Mouse (Mus musculus): ENCODE data around the gene Syt6.
A peak's percentile ranks its signal among the peaks of the same experiment; 100 is the strongest.

Syt6 gene

DNA sequence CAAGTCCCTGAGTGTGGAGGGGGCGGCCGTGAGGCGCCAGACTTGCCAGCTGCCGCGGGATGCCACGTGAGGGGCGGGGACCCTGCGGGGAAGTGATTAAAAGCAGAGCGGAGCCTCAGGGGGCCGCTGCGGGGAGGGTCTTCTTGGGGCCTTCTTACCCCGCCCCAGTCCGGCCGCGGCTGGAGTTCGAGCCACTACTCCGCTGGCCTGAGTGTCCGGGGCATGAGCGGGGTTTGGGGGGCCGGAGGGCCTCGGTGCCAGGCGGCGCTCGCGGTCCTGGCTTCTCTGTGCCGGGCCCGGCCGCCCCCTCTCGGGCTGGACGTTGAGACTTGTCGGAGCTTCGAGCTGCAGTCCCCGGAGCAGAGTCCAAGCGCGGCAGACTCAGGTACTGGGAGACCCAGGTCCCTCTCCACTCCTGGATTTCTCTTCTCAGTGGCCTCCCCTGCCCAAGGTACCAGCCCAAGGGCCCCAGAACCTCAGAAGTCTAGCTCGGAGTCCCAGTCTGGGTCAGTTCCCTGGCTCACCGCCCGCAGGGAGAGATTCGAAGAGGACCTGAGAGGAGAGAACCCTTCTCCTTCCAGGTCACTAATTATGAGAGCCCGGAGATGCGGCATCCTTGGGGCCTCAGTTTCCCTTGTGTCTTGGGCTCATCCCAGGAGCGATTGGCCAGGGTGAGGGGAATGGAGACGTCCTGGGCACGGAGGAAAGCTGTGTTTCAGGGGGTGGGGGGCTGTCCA is at the start of gene Syt6:
TSS of gene Syt6 (plus strand) at position 76 of the 737 bp plus-strand sequence.
- no peak for DNase-seq (ENCODE audit: low read depth, low spot score)

DNA sequence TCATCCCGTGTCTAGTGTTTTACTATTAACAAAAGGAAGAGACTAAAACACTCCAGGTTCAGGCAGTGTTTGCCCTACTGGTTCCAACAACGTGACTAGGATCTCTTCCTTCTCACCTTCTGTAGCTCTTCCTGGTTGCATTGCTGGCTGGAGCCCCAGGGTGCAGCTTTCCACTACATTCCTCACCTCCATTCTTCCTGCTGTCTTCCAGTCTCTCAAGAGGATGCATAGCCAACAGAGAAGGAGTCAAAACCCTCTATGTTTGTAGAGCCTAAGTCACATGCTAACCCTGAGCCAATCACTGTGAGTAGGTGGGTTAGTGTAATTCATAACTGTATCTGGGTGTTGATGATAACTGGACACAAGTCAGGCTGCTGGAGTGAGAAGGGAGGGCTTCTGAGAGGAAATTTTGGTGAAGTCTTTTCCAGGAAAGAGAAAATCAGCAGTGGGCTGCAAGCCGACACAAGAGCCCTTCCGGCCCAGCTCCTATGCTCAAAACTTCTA is 48.8 kb upstream of the Syt6 start:
- no peak for DNase-seq (ENCODE audit: low read depth, low spot score)

DNA sequence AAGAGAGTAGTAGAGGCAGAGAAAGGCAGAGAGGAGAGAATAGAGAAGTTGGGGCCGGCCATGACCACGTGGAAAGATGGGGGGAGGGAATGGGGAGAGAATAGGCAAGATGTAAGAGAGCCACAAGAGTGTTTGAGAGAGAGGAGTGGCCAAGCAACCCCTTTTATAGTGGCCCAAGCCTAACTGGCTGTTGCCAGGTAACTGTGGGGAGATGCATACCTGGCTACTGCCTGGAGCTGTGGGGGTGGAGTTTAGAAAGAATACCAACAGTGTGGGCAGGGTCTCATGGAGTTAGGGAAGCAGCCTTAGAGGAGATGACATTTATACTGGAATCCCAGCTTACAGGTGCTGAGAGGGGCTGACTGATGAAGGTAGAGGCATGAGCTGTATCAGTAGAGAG is 48.2 kb upstream of the Syt6 start:
- no peak for DNase-seq (ENCODE audit: low read depth, low spot score)

DNA sequence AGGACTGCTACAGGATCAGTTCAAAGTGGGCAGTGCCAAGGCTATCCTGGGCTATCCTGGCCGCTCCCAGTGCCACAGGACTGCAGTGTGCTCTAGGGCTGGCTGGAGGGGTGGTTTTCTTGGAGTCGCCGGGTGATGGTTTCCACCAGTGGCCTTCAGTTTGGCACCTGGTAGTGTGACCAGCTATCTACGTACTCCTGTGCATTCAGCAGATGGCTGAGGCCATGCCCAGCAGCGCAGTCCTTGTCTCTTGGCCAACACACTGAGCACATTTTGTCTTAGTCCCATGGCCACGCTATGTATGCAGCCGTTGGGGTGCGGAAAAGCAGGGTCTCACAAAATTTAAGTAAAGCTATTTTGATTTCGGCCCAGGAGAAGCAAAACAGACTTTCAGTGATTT is 41.0 kb upstream of the Syt6 start:
- no peak for DNase-seq (ENCODE audit: low read depth, low spot score)

DNA sequence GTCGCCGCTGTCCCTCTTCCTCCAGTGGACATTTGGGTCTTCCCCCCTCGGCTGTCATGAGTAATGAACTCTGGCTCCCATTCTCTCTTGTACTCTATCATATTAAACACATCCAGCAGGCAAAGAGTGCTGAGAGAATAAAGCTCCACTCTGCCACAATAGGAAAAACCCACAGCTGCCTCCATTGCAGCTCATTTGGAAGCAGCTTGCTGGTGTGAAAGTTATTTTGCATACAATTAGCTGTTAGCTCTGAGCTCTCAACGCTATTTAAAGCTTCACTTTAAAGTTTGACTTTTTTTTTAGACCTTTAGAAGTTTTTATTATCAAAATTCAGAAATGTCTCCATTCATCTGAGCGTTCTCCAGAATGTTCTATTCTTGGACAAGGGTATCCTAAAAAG is 39.8 kb upstream of the Syt6 start:
- no peak for DNase-seq (ENCODE audit: low read depth, low spot score)

DNA sequence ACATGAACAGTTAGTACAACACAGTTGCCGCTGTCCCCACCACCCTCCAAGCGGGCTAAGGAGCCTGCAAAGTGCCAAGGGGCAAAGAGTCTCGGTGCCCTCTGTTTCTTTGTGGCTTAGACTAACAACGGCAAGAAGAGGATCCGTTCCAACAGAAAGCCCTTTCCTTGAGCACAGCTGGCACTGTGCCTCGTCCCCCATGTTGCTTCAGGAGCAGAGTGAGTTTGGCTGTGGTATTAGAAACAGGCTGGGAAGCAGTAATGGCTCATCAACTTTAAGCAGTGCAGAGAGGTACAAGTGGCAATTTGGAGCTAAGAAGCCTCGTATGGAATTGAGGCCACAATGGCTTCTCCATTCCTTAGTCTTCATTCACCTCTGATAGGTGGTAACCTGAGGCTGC is 35.9 kb upstream of the Syt6 start:
- DNase-seq (ENCODE audit: low read depth, low spot score), result no peak

DNA sequence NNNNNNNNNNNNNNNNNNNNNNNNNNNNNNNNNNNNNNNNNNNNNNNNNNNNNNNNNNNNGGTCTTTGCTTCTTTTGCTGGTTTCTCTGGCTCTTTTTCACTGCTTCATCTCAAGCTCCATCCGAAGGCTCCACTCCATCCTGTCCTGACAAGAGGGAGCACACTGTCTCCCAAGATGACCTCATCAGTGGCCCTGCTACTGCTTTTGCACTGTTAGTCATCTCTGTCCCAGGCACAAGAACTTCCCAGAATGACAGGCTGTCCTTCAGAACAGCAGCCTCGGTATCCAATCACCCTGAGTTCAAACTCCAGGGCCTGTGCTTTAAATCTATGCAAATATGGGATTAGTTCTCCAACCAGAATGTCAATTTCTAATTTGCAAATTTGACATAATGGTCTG is 28.9 kb upstream of the Syt6 start:
- DNase-seq (ENCODE audit: low read depth, low spot score), result no peak

DNA sequence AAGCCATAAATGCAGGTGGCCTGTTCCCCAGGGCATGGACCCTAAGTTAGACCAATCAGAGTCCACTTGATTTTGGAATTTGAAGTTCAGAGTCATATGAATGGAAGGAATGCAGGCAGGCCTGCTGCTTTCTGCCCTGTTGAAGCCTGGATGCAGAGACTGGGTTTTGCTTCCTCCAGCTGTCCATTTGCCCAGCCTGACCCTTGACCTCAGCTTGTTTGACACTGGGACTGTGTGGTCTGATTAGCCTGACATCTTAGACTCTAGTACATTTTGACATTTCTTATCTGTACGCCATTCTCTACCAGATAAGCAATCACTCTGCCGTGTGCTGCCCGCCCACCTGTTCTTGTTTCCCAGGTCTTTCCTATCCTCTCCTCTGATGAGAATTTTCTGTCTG is 28.4 kb upstream of the Syt6 start:
- no peak for DNase-seq (ENCODE audit: low read depth, low spot score)

DNA sequence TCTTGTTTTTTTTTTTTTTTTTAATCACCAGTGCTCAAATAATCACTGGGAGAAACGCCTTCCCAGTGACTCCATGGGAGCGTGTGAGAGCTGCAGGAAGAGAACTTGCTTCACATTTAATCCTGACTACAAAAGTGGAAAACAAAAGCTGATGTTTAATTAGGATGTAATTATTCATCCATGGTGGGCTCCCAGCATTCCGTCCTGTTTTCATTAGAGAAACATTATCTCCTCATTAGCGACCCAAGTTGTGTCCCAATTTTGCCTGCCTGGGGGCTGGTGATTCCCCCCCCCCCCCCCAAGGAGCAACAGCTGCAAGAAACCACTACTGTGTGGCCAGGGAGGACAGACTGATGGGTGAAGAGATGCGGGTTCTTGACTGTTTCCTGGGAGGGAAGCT is 24.8 kb upstream of the Syt6 start:
- no peak for DNase-seq (ENCODE audit: low read depth, low spot score)

DNA sequence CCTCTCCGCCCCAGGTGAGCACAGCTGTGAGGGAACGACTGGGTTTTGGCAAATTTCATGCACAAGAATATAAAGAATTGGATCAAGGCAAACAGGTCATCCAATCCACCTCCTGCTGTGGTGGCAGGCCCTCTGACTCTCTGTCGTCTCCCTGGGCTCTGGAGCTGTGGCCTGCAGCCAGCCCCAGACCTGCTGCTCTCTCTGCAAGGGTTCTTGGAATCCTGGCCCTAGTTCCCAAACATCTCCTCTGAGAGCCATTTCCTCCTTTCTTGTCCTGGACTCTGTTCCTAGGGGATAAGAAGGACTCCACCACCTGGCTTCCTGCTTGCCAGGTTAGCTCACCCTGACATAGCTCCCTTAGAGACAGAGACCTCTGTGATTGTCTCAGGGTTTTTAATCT is 7.8 kb upstream of the Syt6 start:
- DNase-seq (ENCODE audit: low read depth, low spot score), result no peak

DNA sequence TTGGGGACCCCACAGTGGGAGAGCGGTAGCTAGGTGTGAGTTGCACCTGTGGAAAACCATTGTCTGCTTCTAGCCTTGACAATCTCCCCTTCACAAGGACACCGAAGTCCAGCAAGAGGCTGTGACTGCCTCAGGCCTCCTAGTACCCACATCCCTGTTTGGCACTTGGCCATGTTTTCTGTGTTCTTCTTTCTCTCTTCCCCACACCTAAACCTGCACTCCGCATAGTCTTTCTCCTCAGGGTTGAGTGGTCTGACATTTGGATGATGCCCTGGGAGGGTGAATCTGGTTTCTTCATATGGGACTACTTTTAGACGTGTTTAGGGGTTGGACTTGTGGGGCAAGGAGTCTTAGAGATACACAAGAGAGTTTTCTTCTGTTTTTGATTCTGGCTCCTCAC is 2.5 kb upstream of the Syt6 start:
- DNase-seq (ENCODE audit: low read depth, low spot score), result no peak

DNA sequence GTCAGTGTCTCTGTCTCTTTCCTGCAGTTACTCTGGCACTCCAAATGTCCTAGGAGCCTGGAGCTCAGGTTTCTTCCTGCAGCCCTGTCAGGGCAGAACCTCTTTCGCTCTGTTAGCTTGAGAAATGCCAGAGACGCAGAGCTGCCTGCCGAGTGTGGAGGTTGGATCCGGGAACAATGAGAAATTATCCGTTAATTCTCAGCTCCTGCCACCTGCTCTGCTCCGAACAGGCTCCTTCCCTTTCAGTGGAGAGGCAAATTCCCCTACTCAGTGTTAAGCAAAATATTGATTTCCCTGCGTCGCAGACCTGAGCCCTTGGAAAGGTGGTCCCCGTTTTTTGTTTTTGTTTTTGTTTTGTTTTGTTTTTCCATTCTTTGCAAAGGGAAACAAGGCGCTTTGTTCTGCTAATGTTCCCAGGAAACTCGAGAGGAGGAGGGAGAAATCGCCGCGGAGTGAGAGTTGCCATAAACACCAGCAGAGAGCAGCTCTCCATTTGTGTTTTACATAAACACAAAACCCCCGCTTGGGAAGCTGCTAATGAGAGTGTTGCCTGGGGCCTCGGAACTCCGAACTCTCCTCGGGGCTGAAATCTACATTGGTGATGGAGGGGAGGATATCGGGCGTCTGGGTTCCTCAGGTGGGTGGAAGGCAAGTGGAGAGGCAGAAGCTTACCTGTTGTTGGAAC is 1.8 kb upstream of the Syt6 start:
- no peak for DNase-seq (ENCODE audit: low read depth, low spot score)

DNA sequence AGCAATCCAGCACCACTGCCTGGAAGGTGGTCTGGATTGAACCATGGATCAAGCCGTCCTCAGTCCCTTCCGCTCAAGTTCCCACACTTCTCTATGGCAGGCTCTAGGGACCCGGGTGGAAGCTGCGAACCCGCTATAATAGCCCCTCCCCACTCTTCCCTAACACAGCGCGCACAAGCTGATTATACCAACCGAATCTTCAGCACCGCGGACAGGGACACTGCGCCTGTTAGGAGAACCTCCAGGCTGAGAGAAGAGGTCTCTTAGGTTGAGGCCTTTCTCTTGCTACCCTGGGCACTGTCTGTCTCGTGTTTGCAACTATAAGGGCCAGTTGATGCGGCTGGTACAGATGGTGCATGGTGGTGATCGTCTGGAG is 1.3 kb upstream of the Syt6 start:
- DNase-seq (ENCODE audit: low read depth, low spot score), result peak; percentile 83

DNA sequence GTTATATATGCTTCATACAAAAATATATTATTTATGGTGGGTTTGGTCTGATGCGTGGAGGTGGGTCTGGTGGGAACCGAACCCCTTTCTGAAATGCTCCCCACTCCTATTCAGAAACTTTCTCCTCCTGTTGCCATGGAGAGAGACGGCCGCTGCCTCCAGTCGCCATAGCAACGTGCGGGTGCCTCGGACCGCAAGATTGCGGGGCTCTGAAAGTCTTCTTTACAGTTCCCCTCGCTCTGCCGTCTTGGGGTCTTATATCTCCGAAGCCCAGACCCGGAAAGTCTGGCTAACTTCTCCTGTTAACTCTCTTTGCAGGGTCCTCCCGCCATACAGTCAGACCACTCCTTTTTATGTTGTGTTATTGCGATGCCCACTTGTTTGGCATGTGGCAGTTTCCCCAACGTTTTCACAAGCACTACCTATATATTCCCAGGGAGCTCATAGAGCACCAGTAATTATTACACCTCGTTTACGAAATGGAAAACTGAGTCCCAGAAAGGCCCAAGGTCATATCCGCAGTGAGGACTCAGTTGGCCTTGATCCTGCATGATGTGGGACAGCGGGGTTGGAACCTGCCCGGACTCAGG is 370 bp upstream of the Syt6 start:
- no peak for DNase-seq (ENCODE audit: low read depth, low spot score)

DNA sequence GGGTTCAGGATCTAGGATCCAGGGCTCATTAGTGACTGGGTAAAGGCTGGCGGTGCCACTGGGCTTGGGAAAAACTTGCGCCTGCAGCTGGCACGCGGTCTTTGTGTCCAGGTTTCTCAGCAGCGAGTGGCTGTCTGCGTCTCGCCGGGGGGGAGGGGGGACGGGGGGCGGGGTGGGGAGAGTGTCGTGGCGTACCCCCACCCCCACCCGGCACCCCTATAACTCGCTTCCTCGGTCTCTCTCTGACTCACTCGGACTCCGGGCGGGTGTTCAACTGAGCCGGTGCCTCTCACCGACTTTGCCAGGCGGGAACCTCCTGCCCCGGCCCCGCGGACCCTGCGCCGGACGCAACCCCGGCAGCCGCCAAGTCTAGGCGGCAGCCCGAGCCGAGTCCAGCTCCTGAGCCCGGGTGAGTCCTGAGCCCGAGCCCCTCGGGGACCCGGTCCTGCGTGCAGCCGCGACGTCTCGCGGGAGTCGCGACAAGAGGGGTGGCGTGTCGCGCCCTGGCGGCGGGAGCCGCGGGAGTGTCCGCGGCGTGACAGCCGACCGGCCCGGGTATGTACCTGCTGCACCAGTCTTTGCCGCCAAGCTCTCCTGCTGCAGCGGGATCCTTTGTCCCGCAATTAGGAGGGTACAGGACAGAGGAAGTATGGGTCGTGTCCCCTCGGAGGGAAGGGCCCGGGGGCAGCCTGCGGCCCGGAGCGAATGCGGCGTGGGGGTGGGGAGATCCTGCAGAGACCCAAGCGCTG is 1.0 kb downstream of the Syt6 start:
- DNase-seq (ENCODE audit: low read depth, low spot score), result no peak

DNA sequence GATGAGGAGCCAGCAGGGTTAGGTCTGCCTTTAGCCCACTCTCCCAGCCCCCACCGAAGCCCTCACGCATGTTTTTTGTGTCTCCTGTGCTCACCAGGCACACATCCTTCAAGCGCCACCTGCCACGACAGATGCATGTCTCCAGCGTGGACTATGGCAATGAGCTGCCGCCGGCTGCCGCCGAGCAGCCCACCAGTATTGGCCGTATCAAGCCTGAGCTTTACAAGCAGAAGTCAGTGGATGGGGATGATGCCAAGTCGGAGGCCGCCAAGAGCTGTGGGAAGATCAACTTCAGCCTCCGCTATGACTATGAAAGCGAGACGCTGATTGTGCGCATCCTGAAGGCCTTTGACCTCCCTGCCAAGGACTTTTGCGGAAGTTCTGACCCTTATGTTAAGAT is 12.1 kb downstream of the Syt6 start:
- no peak for DNase-seq (ENCODE audit: low read depth, low spot score)

DNA sequence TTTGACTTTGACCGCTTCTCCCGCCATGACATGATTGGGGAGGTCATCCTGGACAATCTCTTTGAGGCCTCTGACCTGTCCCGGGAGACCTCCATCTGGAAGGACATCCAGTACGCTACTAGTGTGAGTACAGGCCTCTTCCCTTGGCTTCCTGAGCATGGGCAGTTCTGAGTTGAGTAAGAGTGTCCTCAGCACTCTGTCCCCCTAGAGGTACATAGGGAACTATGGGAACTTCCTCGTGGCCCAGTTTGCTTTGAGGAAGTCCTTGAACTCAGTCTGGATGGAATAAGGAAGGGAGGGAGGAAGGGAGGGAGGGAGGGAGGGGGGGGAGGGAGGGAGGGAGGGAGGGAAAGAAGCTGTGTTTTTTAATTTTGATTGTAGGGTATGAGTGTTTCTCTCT is 12.6 kb downstream of the Syt6 start:
- DNase-seq (ENCODE audit: low read depth, low spot score), result no peak

DNA sequence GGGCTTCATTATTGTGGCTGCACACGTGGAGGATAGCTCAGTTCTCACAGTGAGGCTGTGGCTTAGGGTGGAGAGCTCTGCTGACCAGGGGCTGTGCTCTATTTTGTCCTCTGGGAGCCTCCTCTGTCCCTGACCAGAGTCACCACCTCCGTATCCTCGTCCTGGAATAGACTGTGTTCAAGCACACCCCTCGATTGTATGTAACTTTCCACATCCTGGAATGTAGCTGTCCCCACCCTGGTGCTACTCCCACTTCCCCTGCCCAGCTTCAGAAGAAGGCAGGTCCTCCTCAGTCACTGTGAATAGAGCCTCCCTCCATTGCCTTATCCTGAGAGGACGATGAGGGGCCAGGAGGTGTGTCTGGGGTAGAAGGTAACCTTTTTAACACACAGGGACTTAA is 14.6 kb downstream of the Syt6 start:
- DNase-seq (ENCODE audit: low read depth, low spot score), result no peak

DNA sequence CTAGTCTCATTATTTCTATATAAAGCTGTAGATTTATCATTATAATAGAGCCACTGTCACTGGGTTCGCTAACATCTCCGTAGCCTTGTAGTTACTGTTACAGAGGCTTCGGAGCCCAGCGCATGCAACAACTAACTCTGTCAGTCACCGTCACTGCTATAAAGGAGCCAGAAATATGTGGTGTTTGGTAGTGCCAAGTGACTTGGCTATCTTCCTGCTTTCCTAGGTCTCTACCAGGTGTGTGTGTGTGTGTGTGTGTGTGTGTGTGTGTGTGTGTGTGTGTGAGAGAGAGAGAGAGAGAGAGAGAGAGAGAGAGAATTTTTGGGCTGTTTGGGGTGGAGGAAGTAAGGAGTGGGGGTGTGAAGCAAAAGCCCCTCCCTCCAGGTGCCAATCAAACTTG is 17.6 kb downstream of the Syt6 start:
- no peak for DNase-seq (ENCODE audit: low read depth, low spot score)

DNA sequence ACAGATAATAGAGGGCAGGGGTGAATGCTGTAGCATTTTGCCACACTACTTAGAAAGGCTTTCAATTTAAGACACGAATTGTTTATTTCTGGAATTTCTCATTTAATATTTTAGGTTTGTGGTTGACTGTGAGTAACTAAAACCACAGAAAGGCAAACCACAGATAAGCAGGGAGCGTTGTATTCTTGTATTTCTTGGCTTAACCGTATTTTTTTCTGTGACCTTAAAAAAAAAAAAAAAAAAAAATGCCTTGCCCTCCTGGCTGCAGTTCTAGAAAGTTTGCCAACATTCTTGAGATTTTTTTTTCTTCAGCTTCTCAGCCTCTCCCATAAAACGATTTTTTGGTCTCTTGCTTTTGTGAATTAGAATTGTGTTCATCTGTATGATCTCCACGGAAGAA is 18.6 kb downstream of the Syt6 start:
- no peak for DNase-seq (ENCODE audit: low read depth, low spot score)

DNA sequence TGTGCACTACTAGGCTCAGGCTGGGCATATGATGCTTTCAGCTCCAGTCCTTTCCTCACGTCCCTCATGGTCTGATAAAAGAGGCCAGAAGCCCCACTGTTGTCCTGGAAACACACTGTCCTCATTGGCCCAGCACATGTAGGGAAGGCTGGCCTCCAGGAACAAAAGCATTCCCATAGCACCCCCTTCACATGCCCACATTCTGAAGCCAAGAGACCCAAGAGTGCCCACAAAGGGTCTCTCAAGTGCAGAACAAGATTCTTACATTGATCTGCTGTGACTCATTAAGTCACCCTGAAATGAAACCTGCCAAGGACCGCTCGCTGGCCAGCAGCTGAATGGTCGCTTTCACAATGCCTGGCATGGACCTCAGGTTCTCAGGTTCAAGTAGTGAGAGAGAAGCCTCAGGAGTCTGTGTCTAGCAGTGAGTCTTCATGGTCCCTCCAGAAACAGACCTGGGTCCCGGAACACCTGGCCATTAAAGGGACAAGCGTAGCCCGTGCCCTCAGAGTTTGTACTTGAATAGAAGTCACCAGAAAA is 20.3 kb downstream of the Syt6 start:
- DNase-seq (ENCODE audit: low read depth, low spot score), result no peak

DNA sequence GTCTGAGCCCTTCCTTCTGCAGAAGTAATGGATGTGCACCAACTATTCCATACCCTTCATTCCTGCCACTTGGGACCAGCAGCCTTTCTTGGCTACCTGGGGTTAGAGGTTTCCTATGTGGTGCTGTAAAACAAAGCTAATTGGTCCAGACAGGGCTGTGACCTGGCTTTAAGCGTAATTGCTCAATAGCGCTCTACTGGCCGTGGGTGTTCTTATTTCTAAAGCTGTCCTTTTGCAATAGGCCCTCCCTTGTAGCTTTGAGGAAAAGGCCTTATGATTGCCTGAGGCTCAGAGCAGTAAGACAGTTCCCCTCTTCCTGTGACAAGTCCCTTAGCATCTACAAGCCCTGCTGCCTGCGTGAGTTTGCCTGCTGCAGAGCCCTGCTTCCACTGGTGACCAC is 22.6 kb downstream of the Syt6 start:
- DNase-seq (ENCODE audit: low read depth, low spot score), result no peak
